Mouse (Mus musculus) neural tube, embryonic 13.5 days (tissue): ENCODE results near the gene Ptprt. TPM values are rescaled to one million over a fixed set of nuclear protein-coding genes. Genes with fewer than 3 reads are reported as not detected.

ENCODE experiments used
- ATAC-seq: fragments of 200-750 bp; cut with Nextera tagmentation; 2 replicates; pipeline ENCODE4 v1.8.0; 2017; ENCODE audit warnings: low read depth, mild to moderate bottlenecking, moderate TSS enrichment, moderate library complexity
- H3K27ac ChIP-seq: fragments of 300-500 bp; sonication (generic); replicated peaks from 2 replicates; pipeline ENCODE4 v1.5.1; 2015; ENCODE audit warnings: moderate library complexity, mild to moderate bottlenecking, inconsistent platforms
- H3K27me3 ChIP-seq: fragments of 300-500 bp; sonication (generic); 2 replicates; pipeline ENCODE4 v1.6.1; 2015; ENCODE audit warnings: mild to moderate bottlenecking, inconsistent platforms
- H3K36me3 ChIP-seq: fragments of 300-500 bp; sonication (generic); 2 replicates; pipeline ENCODE4 v1.6.1; 2015; ENCODE audit warnings: mild to moderate bottlenecking, inconsistent platforms
- H3K4me1 ChIP-seq: fragments of 300-500 bp; sonication (generic); replicated peaks from 2 replicates; pipeline ENCODE4 v1.6.1; 2015; ENCODE audit warnings: inconsistent platforms
- H3K4me2 ChIP-seq: fragments of 300-500 bp; sonication (generic); 2 replicates; pipeline ENCODE4 v1.6.1; 2015; ENCODE audit warnings: inconsistent platforms, mild to moderate bottlenecking, moderate library complexity
- H3K4me3 ChIP-seq: fragments of 300-500 bp; sonication (generic); 2 replicates; pipeline ENCODE4 v1.5.1; 2015; ENCODE audit warnings: mild to moderate bottlenecking, inconsistent platforms
- H3K9ac ChIP-seq: fragments of 300-500 bp; sonication (generic); 2 replicates; pipeline ENCODE4 v1.6.1; 2015; ENCODE audit warnings: moderate library complexity, mild to moderate bottlenecking, inconsistent platforms
- H3K9me3 ChIP-seq: fragments of 300-500 bp; sonication (generic); 2 replicates; pipeline ENCODE4 v1.6.1; 2016; ENCODE audit warnings: inconsistent platforms
- WGBS: fragments of 180-500 bp; shearing (Covaris S2); methylation state at CpG from one replicate; pipeline ENCODE4 v1.1.7; 2015; 5-methylcytosine and 5-hydroxymethylcytosine counted together
- polyA plus RNA-seq: library from polyadenylated mRNA; unstranded; fragments of >200 nt; fragmentation: Nextera tagmentation; extraction: Ambion mirVana; gene quantifications from 2 replicates; pipeline ENCODE4 v1.2.1, GENCODE M21; 2015

Gene Ptprt
- polyA plus RNA-seq, 1 experiment from 2014 or later = 6.6 TPM

DNA sequence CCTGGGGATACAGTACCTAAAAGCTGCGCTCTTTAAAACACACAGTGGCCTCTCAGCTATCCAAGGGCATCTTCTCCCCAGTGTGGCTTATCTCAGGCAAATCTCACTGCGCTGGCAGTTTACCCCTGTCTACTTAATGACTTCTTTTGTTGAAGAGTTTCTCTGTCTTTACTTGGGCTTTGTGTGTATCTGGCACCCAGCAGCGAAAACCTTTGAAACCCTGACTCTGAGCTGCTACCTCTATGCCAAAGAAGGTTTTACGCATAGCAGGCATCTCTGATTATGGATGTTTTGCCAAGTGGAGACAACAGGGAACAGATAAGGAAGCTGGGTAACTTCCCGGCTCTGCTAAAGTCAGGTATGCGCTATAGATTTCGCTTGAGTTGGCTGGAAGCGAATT is 956.1 kb downstream of the Ptprt start:
- Histone ChIP-seq H3K9ac (no peak overlapping the region), H3K9me3 (no peaks in the 10 kb centered on the region), H3K4me1 (peaks cover 18% of the 10 kb centered on the region), H3K27me3 (no peaks in the 10 kb centered on the region), H3K4me3 (no peak overlapping the region), H3K27ac (peak overlapping the region; percentile 52), H3K36me3 (no peaks in the 10 kb centered on the region), H3K4me2 (peak overlapping the region; percentile 23)
- 36% methylated on average over 8 of the region's 8 CpGs for WGBS
- no peak for ATAC-seq

DNA sequence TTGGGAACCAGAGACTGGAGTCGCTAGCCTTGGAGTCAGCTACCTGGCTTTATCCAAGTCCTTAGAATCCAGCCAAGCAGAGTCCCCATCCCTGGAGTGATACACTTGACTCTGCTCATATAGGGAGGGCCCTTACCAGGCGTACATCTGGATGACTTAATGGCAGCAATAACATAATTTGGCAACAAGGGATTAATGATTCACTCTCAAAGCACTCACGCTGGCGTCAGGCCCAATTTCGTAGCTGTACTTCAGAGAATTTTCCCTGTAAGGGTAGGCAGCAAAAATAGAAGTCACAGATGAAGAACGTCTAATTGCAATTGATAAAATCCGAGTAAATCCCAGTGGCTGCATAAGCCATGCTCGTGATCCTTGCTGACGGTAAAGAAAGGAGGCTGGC is 956.5 kb downstream of the Ptprt start:
- WGBS = 20% methylated on average over 9 of the region's 9 CpGs
- no peak overlapping the region for H3K4me3 ChIP-seq
- no peaks in the 10 kb centered on the region for H3K36me3 ChIP-seq
- H3K27me3 ChIP-seq = no peaks in the 10 kb centered on the region
- no peaks in the 10 kb centered on the region for H3K9me3 ChIP-seq
- no peak for ATAC-seq
- peak overlapping the region; percentile 52; the same call in 1 of the 2 replicates for H3K27ac ChIP-seq
- H3K9ac ChIP-seq = no peak overlapping the region
- H3K4me1 ChIP-seq = peaks cover 18% of the 10 kb centered on the region
- H3K4me2 ChIP-seq = no peak overlapping the region

DNA sequence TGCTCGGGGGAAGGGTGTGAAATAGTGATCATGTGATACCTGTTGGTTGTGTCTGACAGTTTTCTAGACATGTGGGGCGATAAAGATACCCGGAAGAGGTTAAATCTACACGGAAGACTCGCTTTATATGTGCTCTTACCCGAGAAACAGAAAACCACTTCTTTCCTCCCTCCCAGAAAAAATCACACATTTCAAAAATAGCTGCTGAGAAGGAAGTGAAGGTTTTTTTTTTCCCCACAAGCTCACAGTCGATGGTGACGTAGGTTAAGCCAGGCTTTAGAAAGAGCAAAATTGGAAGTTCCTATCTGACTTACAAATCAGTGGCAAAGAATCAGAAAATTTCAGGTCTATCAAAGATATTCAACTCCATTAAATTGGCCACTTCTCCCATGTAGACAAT is 965.1 kb downstream of the Ptprt start:
- no peak overlapping the region for H3K4me2 ChIP-seq
- H3K9ac ChIP-seq = no peak overlapping the region
- H3K4me3 ChIP-seq = no peak overlapping the region
- WGBS = 83% methylated on average over 8 of the region's 8 CpGs
- no peaks in the 10 kb centered on the region for H3K4me1 ChIP-seq
- no peaks in the 10 kb centered on the region for H3K9me3 ChIP-seq
- no peaks in the 10 kb centered on the region for H3K36me3 ChIP-seq
- no peaks in the 10 kb centered on the region for H3K27me3 ChIP-seq
- no peak overlapping the region for H3K27ac ChIP-seq
- no peak for ATAC-seq

DNA sequence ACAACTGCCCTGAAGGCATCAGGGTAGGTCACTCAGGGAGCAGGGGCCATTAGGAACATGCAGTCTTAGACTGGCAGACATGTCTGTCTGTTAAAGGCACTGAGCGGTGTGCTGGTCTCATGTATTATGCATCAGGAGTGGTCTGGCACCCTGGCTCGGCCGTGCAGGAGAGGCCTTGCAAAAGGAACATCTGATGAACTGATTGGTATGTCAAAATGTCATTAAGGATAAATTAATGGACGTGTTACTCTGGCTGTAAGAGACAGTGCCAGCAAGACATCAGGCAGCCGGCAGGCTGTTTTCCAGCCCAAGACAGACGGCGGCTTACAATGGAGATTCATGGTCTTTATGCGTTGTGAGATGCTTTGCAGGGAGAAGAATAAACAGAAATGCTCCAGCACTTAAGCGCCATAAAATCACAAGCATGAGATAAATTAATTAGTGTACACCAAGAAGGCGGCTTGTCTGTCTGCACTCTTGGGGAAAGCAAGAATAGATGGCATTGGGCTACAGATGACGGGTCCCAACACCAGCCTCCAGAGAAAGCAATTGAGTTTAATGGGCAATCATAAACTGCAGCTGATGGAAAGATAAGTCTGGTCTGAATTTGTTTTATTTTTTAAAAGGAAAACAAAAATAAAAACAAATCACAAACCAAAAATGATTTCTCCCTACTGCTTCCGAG is 992.5 kb downstream of the Ptprt start:
- WGBS = 30% methylated on average over 12 of the region's 12 CpGs
- Histone ChIP-seq H3K4me3 (no peak overlapping the region), H3K4me1 (peaks cover 15% of the 10 kb centered on the region), H3K27me3 (no peaks in the 10 kb centered on the region), H3K9me3 (no peaks in the 10 kb centered on the region), H3K4me2 (no peak overlapping the region), H3K27ac (peak overlapping the region; percentile 86), H3K9ac (no peak overlapping the region), H3K36me3 (no peaks in the 10 kb centered on the region)
- peak; percentile 92 for ATAC-seq

DNA sequence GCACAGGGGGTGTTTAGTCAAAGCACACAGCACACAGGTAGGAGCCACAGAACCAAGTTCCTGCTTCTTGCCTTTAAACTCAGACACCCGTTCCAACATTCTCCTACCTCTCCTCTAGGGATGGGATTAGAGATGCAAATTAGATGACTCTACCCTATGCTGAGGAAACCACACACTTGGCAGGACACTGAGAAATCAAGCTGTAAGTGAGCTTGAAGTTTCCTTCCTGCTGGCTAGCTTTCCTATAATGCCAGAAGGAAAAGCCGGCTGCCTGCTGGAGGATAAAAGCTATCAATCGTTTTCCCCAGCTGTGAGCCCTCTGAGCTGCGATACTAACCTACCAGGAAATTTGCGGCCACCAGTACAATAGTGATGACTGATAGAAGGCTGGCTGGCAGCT is 999.0 kb downstream of the Ptprt start:
- Histone ChIP-seq H3K9me3 (no peaks in the 10 kb centered on the region), H3K27me3 (no peaks in the 10 kb centered on the region), H3K9ac (no peak overlapping the region), H3K4me3 (no peak overlapping the region), H3K36me3 (no peaks in the 10 kb centered on the region), H3K4me1 (peaks cover 9% of the 10 kb centered on the region), H3K4me2 (no peak overlapping the region), H3K27ac (no peak overlapping the region)
- ATAC-seq = no peak
- 20% methylated on average over 5 of the region's 5 CpGs for WGBS

DNA sequence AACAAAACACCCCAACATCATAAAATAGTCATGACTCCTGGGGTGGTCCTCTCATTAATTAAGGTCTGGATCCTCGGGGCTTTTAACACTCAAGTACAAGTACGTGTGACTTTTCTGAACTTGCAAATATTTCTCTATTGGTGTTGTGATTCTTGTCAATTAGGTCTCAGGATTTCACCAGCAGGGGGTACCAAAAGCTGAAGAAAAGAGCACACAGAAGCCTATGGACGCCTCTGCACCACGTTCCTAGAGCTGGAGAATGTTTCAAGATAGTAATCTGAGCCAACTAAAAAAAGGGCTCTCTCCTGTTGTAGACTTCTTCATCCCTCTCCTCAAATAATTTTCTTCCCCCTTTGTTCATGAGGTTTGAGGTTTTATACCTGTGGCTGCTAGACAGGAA is 1000.1 kb downstream of the Ptprt start:
- ATAC-seq = no peak
- Histone ChIP-seq H3K9ac (no peak overlapping the region), H3K36me3 (no peaks in the 10 kb centered on the region), H3K27ac (no peak overlapping the region), H3K27me3 (no peaks in the 10 kb centered on the region), H3K4me3 (no peak overlapping the region), H3K4me1 (peaks cover 9% of the 10 kb centered on the region), H3K4me2 (no peak overlapping the region), H3K9me3 (no peaks in the 10 kb centered on the region)
- 32% methylated on average over 4 of the region's 4 CpGs for WGBS

DNA sequence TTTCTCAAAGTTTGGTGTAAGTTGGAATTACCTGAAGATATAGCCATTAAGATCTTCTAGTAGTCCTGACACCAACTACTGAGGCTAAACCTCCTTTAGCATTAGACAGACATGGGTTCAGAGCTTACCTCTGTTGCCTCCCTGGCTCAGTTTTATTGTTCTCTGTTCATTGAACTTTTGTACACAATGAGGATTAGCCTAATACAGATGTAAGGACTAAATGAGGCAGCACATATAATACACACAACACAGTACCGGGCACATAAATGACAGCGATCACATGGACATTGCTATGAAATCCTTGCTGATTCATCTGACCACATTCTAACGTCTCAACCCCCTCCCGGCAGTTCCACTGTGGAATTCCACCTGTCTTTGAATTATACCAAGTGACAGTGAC is 1003.9 kb downstream of the Ptprt start:
- Histone ChIP-seq H3K4me1 (peaks cover 4% of the 10 kb centered on the region), H3K27me3 (no peaks in the 10 kb centered on the region)
- WGBS = 88% methylated on average over 4 of the region's 4 CpGs

DNA sequence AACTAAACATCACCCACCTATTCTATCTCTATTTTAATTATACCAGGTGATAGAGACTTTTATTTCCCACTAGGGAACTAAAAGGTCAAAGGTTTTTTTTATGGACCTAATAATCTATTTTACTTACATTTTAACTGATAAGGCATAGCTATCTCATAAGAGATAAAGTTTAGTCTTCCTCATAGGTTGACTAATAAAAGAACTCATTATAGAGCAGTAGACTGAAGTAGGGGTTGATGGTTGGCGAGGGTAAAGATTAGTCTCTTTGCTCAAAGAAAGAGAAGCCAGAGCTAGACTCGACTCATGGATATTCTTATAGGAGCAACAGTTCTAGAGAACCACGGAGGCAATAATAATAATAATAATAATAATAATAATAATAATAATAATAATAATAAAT is 1004.3 kb downstream of the Ptprt start:
- Histone ChIP-seq H3K9ac (no peak overlapping the region), H3K4me2 (no peak overlapping the region), H3K9me3 (no peaks in the 10 kb centered on the region), H3K27me3 (no peaks in the 10 kb centered on the region), H3K27ac (no peak overlapping the region), H3K36me3 (no peaks in the 10 kb centered on the region), H3K4me1 (no peaks in the 10 kb centered on the region), H3K4me3 (no peak overlapping the region)
- 95% methylated on average over 3 of the region's 3 CpGs for WGBS
- ATAC-seq = no peak

More for the DNA sequence above, 1003.9 kb downstream of the Ptprt start:
- Histone ChIP-seq H3K4me3 (no peak overlapping the region), H3K36me3 (no peaks in the 10 kb centered on the region), H3K9me3 (no peaks in the 10 kb centered on the region), H3K27ac (no peak overlapping the region), H3K9ac (no peak overlapping the region), H3K4me2 (no peak overlapping the region)
- ATAC-seq = no peak

DNA sequence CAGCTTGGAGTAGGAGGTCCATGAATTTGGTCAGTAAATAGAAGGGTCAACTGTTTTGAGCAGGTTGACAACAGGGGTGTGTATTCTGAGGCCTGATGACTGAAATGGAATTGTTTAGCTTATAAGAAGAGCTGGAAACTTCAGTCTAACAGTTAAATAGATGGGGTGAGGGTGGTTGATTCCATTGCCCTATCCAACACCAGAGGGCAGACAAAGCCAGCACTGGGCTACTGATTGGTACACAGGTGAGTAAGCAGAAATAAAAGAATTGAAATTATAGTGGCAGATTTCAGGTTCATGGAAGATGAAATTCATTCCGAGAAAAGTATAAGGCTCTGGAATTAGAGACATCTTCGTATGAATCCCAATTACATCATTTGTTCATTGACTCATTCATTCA is 1020.1 kb downstream of the Ptprt start:
- no peak overlapping the region for H3K27ac ChIP-seq
- H3K27me3 ChIP-seq = no peaks in the 10 kb centered on the region
- no peaks in the 10 kb centered on the region for H3K4me1 ChIP-seq
- ATAC-seq = no peak
- no peak overlapping the region for H3K4me3 ChIP-seq
- no peaks in the 10 kb centered on the region for H3K36me3 ChIP-seq
- 100% methylated on average over 2 of the region's 2 CpGs for WGBS
- H3K9ac ChIP-seq = no peak overlapping the region
- no peak overlapping the region for H3K4me2 ChIP-seq
- no peaks in the 10 kb centered on the region for H3K9me3 ChIP-seq

DNA sequence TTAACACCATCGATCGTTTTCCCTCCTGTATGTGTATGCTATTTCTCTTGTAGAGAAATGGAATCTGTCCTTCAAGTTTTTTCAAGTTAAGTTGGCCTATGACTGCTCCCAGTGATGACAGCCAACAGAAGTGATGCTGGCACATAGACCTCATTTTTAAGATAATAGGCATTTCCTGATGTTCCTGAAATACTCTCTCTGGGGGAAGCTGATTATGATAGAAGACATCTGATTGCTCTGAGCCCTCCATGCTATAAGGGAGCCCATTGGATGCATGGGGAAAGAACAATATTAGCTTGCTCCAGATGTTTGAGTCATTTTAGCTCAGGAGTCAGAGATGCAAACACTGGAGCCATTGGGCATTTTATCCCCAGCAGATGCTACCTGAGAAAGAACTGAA is 1026.9 kb downstream of the Ptprt start:
- 91% methylated on average over 2 of the region's 2 CpGs for WGBS
- no peaks in the 10 kb centered on the region for H3K9me3 ChIP-seq
- H3K4me2 ChIP-seq = no peak overlapping the region
- no peak overlapping the region for H3K4me3 ChIP-seq
- H3K9ac ChIP-seq = no peak overlapping the region
- H3K4me1 ChIP-seq = no peaks in the 10 kb centered on the region
- no peak for ATAC-seq
- H3K27me3 ChIP-seq = no peaks in the 10 kb centered on the region
- H3K36me3 ChIP-seq = no peaks in the 10 kb centered on the region
- no peak overlapping the region for H3K27ac ChIP-seq

DNA sequence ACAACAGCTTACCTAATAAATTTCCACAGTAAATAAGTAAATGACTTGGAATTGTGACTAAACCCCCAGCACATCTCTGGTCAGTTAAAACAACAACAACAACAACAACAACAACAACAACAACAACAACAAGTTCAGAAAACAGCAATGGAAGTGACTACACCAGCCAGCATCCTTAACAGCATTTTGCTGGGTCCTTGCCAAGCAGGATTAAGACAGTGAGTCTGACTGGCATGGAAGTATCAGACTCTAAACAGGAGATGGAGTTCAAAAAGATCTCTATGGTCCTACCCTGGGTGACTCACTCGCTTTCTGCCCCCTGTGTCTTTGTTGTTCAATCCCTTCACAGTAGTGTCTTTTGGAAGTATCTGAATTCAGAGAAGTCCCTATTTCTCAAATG is 1035.1 kb downstream of the Ptprt start:
- Histone ChIP-seq H3K9ac (no peak overlapping the region), H3K27me3 (no peaks in the 10 kb centered on the region), H3K36me3 (no peaks in the 10 kb centered on the region), H3K4me1 (no peaks in the 10 kb centered on the region), H3K4me2 (no peak overlapping the region), H3K4me3 (no peak overlapping the region), H3K9me3 (no peaks in the 10 kb centered on the region), H3K27ac (no peak overlapping the region)
- WGBS = 83% methylated on average over 1 of the region's 1 CpGs
- no peak for ATAC-seq

DNA sequence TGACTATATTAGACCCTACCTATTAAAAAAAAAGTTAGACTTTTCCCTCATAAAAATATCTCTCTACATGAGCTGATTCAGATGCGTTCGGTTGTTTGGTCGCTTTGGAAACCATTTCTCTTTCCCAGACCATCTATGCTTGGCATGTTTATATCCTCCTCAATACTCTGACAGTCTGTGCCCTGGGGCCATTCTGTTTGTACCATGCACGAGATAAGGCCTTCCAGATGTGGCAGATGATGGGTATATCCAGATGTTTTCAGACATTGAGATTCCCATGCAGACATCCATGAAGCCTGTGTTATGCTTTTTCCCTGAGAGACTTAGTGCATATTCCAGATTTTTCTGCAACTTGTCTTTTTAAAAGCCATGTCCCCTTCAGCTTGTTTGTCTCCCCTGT is 1052.5 kb downstream of the Ptprt start:
- H3K27me3 ChIP-seq = no peaks in the 10 kb centered on the region
- peaks cover 1% of the 10 kb centered on the region; the same call in 1 of the 2 replicates for H3K9me3 ChIP-seq
- no peaks in the 10 kb centered on the region for H3K36me3 ChIP-seq
- H3K4me2 ChIP-seq = no peak overlapping the region
- no peak for ATAC-seq
- H3K4me1 ChIP-seq = 0 out of 2 replicates have a peak, but pooled peaks cover 3% of the 10 kb centered on the region
- H3K9ac ChIP-seq = no peak overlapping the region
- WGBS = 85% methylated on average over 4 of the region's 4 CpGs
- H3K27ac ChIP-seq = no peak overlapping the region
- H3K4me3 ChIP-seq = no peak overlapping the region

DNA sequence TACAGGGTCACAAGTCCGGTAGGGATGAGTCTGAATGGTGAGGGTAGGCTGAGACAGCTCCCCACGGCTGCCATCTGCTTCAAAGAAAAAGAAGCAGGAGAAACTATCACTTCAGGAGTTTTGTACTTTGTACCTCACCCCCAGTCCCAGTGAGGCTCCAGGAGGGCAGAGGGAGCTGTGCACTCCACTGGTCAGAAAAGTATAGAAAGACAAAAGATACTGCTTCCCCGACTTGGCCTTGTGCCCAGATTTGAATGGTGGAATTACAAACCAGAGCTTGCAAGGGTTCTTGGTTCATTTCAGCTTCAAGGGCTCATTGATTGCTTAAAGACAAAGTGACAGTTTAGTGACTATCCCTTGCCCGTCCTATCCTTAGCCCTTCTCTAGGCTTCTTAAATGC is 1053.6 kb downstream of the Ptprt start:
- Histone ChIP-seq H3K9ac (no peak overlapping the region), H3K27me3 (no peaks in the 10 kb centered on the region), H3K4me3 (no peak overlapping the region), H3K4me1 (0 out of 2 replicates have a peak, but pooled peaks cover 3% of the 10 kb centered on the region), H3K27ac (no peak overlapping the region), H3K9me3 (no peaks in the 10 kb centered on the region), H3K36me3 (no peaks in the 10 kb centered on the region), H3K4me2 (no peak overlapping the region)
- 70% methylated on average over 4 of the region's 4 CpGs for WGBS
- no peak for ATAC-seq
